Mouse (Mus musculus): ENCODE measurements around the gene Slc26a3. TPM values are rescaled to one million over a fixed set of nuclear protein-coding genes. Genes with fewer than 3 reads are reported as not detected.

Slc26a3 gene
- polyA plus RNA-seq, 1 experiment from 2014 or later: not detected

GRCm38 (mm10) chr12:31498936-31499313 is 108.3 kb downstream of the Slc26a3 start:
- H3K9me3 ChIP-seq: no peaks in the 10 kb centered on the region
- H3K9ac ChIP-seq: peak overlapping the region; percentile 93
- no peaks in the 10 kb centered on the region for H3K27me3 ChIP-seq (replicated peaks)
- peaks cover 16% of the 10 kb centered on the region for H3K4me1 ChIP-seq
- H3K36me3 ChIP-seq: peaks cover 6% of the 10 kb centered on the region
- H3K4me3 ChIP-seq: peak overlapping the region; percentile 87
- ATAC-seq (ENCODE audit: extremely low read depth, insufficient number of reproducible peaks, low FRiP score, low TSS enrichment): no peak
- under 1% methylated on average over 25 of the region's 25 CpGs for WGBS
- peak overlapping the region; percentile 87 for H3K27ac ChIP-seq (replicated peaks)
- H3K4me2 ChIP-seq: peak overlapping the region; percentile 81

- ATAC-seq (ENCODE audit: extremely low read depth, insufficient number of reproducible peaks, low FRiP score, low TSS enrichment): peak; percentile 97
- Histone ChIP-seq H3K4me2 (peak within 1 kb of the TSS; percentile 81), H3K27me3 (replicated peaks) (no peaks in the 10 kb centered on the region), H3K4me3 (peak within 1 kb of the TSS; percentile 87), H3K36me3 (peaks cover under 1% of the 10 kb centered on the region), H3K9me3 (no peaks in the 10 kb centered on the region), H3K9ac (peak within 1 kb of the TSS; percentile 93), H3K4me1 (peaks cover 16% of the 10 kb centered on the region), H3K27ac (replicated peaks) (peak within 1 kb of the TSS; percentile 87)
- WGBS: under 1% methylated on average over 68 of the region's 68 CpGs
These were observed 108.9 kb downstream of the Slc26a3 start, which contains the start of gene Cbll1 for GRCm38 (mm10) chr12:31499314-31500131. TSS of gene Cbll1 (minus strand) at chr12:31499616.

GRCm38 (mm10) chr12:31500196-31500595 is 109.5 kb downstream of the Slc26a3 start:
- Histone ChIP-seq H3K9me3 (no peaks in the 10 kb centered on the region), H3K4me1 (peaks cover 16% of the 10 kb centered on the region), H3K36me3 (no peaks in the 10 kb centered on the region), H3K27me3 (replicated peaks) (0 out of 2 replicates have a peak, but pooled peaks cover 4% of the 10 kb centered on the region), H3K27ac (replicated peaks) (peak overlapping the region; percentile 87), H3K4me2 (peak overlapping the region; percentile 81), H3K9ac (peak overlapping the region; percentile 93), H3K4me3 (peak overlapping the region; percentile 87)
- 4% methylated on average over 12 of the region's 12 CpGs for WGBS
- no peak for ATAC-seq (ENCODE audit: extremely low read depth, insufficient number of reproducible peaks, low FRiP score, low TSS enrichment)

GRCm38 (mm10) chr12:31501266-31501665 is 110.6 kb downstream of the Slc26a3 start:
- 33% methylated on average over 4 of the region's 4 CpGs for WGBS
- Histone ChIP-seq H3K4me1 (peaks cover 16% of the 10 kb centered on the region), H3K27me3 (replicated peaks) (0 out of 2 replicates have a peak, but pooled peaks cover 4% of the 10 kb centered on the region), H3K9me3 (no peaks in the 10 kb centered on the region), H3K4me2 (no peak overlapping the region), H3K27ac (replicated peaks) (no peak overlapping the region), H3K4me3 (no peak overlapping the region), H3K9ac (no peak overlapping the region), H3K36me3 (no peaks in the 10 kb centered on the region)
- ATAC-seq (ENCODE audit: extremely low read depth, insufficient number of reproducible peaks, low FRiP score, low TSS enrichment): no peak

- no peak for ATAC-seq (ENCODE audit: extremely low read depth, insufficient number of reproducible peaks, low FRiP score, low TSS enrichment)
- H3K4me1 ChIP-seq: peaks cover 11% of the 10 kb centered on the region
- H3K27me3 ChIP-seq (replicated peaks): 0 out of 2 replicates have a peak, but pooled peaks cover 4% of the 10 kb centered on the region
- H3K36me3 ChIP-seq: no peaks in the 10 kb centered on the region
- H3K9me3 ChIP-seq: no peaks in the 10 kb centered on the region
- no peak overlapping the region for H3K4me3 ChIP-seq
- H3K9ac ChIP-seq: no peak overlapping the region
- H3K4me2 ChIP-seq: no peak overlapping the region
- no peak overlapping the region for H3K27ac ChIP-seq (replicated peaks)
These were observed 112.5 kb downstream of the Slc26a3 start for GRCm38 (mm10) chr12:31503211-31503610.

- H3K4me2 ChIP-seq: no peak overlapping the region
- no peak overlapping the region for H3K4me3 ChIP-seq
- no peak overlapping the region for H3K27ac ChIP-seq (replicated peaks)
- peaks cover 3% of the 10 kb centered on the region for H3K4me1 ChIP-seq
- WGBS: 31% methylated on average over 6 of the region's 6 CpGs
- H3K9me3 ChIP-seq: no peaks in the 10 kb centered on the region
- H3K36me3 ChIP-seq: no peaks in the 10 kb centered on the region
- ATAC-seq (ENCODE audit: extremely low read depth, insufficient number of reproducible peaks, low FRiP score, low TSS enrichment): no peak
- no peak overlapping the region for H3K9ac ChIP-seq
- 0 out of 2 replicates have a peak, but pooled peaks cover 4% of the 10 kb centered on the region for H3K27me3 ChIP-seq (replicated peaks)
These were observed 117.2 kb downstream of the Slc26a3 start for GRCm38 (mm10) chr12:31507718-31508364.

- Histone ChIP-seq H3K9me3 (no peaks in the 10 kb centered on the region), H3K4me2 (no peak overlapping the region), H3K9ac (no peak overlapping the region), H3K4me3 (no peak overlapping the region), H3K27ac (replicated peaks) (no peak overlapping the region), H3K27me3 (replicated peaks) (0 out of 2 replicates have a peak, but pooled peaks cover 4% of the 10 kb centered on the region), H3K4me1 (peaks cover 3% of the 10 kb centered on the region), H3K36me3 (no peaks in the 10 kb centered on the region)
- 69% methylated on average over 6 of the region's 6 CpGs for WGBS
- no peak for ATAC-seq (ENCODE audit: extremely low read depth, insufficient number of reproducible peaks, low FRiP score, low TSS enrichment)
These were observed 117.8 kb downstream of the Slc26a3 start for GRCm38 (mm10) chr12:31508496-31508895.

- no peaks in the 10 kb centered on the region for H3K9me3 ChIP-seq
- H3K4me2 ChIP-seq: no peak overlapping the region
- H3K36me3 ChIP-seq: no peaks in the 10 kb centered on the region
- WGBS: 35% methylated on average over 4 of the region's 5 CpGs
- H3K27me3 ChIP-seq (replicated peaks): no peaks in the 10 kb centered on the region
- peaks cover 10% of the 10 kb centered on the region for H3K4me1 ChIP-seq
- H3K4me3 ChIP-seq: no peak overlapping the region
- ATAC-seq (ENCODE audit: extremely low read depth, insufficient number of reproducible peaks, low FRiP score, low TSS enrichment): no peak
- H3K9ac ChIP-seq: no peak overlapping the region
- H3K27ac ChIP-seq (replicated peaks): no peak overlapping the region
These were observed 120.5 kb downstream of the Slc26a3 start for GRCm38 (mm10) chr12:31511218-31511617.

- no peak for ATAC-seq (ENCODE audit: extremely low read depth, insufficient number of reproducible peaks, low FRiP score, low TSS enrichment)
- Histone ChIP-seq H3K27me3 (replicated peaks) (no peaks in the 10 kb centered on the region), H3K4me1 (peaks cover 10% of the 10 kb centered on the region), H3K9ac (no peak overlapping the region), H3K4me2 (no peak overlapping the region), H3K4me3 (no peak overlapping the region), H3K27ac (replicated peaks) (no peak overlapping the region), H3K36me3 (no peaks in the 10 kb centered on the region), H3K9me3 (no peaks in the 10 kb centered on the region)
- WGBS: 84% methylated on average over 14 of the region's 14 CpGs
These were observed 122.2 kb downstream of the Slc26a3 start for GRCm38 (mm10) chr12:31512634-31513411.

GRCm38 (mm10) chr12:31513724-31514503 is 123.2 kb downstream of the Slc26a3 start:
- Histone ChIP-seq H3K9ac (no peak overlapping the region), H3K4me3 (no peak overlapping the region), H3K9me3 (no peaks in the 10 kb centered on the region), H3K4me1 (peaks cover 10% of the 10 kb centered on the region), H3K27ac (replicated peaks) (0 out of 2 replicates have a peak overlapping the region, but pooled peaks have one; percentile 3), H3K27me3 (replicated peaks) (no peaks in the 10 kb centered on the region), H3K4me2 (no peak overlapping the region), H3K36me3 (no peaks in the 10 kb centered on the region)
- ATAC-seq (ENCODE audit: extremely low read depth, insufficient number of reproducible peaks, low FRiP score, low TSS enrichment): no peak
- WGBS: 45% methylated on average over 6 of the region's 6 CpGs

All from heart, embryonic 13.5 days (tissue).